Mouse (Mus musculus): ENCODE measurements around the gene Gm6793.

- TF ChIP-seq POLR2A (IDR thresholded peaks at IDR 0.05; ENCODE audit: insufficient read depth, low read depth, low read length) (no peak), CTCF (IDR thresholded peaks at IDR 0.05; ENCODE audit: insufficient read depth, low read depth, low read length) (no peak)
Observed at GRCm38 (mm10) chr8:112014936-112015335, at the start of gene Gm6793.

All from olfactory bulb, adult 2 months (tissue).